In genomic region chr17:4997968-4998367, GRCm38 (mm10) we compare ENCODE assay signal across 9 mouse cellular contexts. TPM values are rescaled to one million over a fixed set of nuclear protein-coding genes. Genes with fewer than 3 reads are reported as not detected.
DNase-seq lines count a peak whose midpoint lies in the region; ATAC-seq and TF ChIP-seq lines count a peak whose summit lies in the region.
"Had no signal": no experiment of that assay in that cellular context is flagged by ENCODE, and none has a peak within 500 bp of the region (broad histone marks: within the 10 kb centered on the region; RNA-seq: fewer than 3 reads in every experiment).

No protein-coding gene starts in this region.

- peaks cover 31% of the 10 kb centered on the region for H3K79me2 ChIP-seq in CH12.LX (replicated peaks; ENCODE audit: control insufficient read depth, extremely low read depth, insufficient read depth, poor library complexity, severe bottlenecking)

- no peaks in the 10 kb centered on the region for H3K9me3 ChIP-seq in heart, embryonic 10.5 days
- H3K9me3 ChIP-seq in CH12.LX (replicated peaks; ENCODE audit: low read length), result no peaks in the 10 kb centered on the region
- H3K9me3 ChIP-seq in hindbrain, embryonic 13.5 days, result no peaks in the 10 kb centered on the region
- H3K9me3 ChIP-seq in midbrain, embryonic 10.5 days (replicated peaks), result no peaks in the 10 kb centered on the region

- TF ChIP-seq EP300 in CH12.LX (IDR thresholded peaks at IDR 0.05; ENCODE audit: low read length), result no peak

- H3K9ac ChIP-seq in CH12.LX (ENCODE audit: insufficient read depth, low read depth), result peak overlapping the region; percentile 35; the same call in 1 of the 2 replicates
- no peak overlapping the region for H3K9ac ChIP-seq in hindbrain, embryonic 13.5 days

- no peak overlapping the region for H3K27ac ChIP-seq in heart, embryonic 10.5 days
- H3K27ac ChIP-seq in CH12.LX (ENCODE audit: insufficient read depth, low read depth), result no peak overlapping the region
- H3K27ac ChIP-seq in hindbrain, embryonic 13.5 days, result no peak overlapping the region
- H3K27ac ChIP-seq in midbrain, embryonic 10.5 days (replicated peaks), result no peak overlapping the region

- TF ChIP-seq RAD21 in CH12.LX (IDR thresholded peaks at IDR 0.05; ENCODE audit: low read depth, low read length), result no peak

- ATAC-seq in hindbrain, embryonic 13.5 days (ENCODE audit: low FRiP score), result no peak

- 64% methylated on average over 3 of the region's 3 CpGs for WGBS in heart, embryonic 10.5 days
- WGBS in hindbrain, embryonic 13.5 days, result 31% methylated on average over 3 of the region's 3 CpGs
- WGBS in midbrain, embryonic 10.5 days, result 64% methylated on average over 3 of the region's 3 CpGs

- no peak for TF ChIP-seq CTCF in CH12.LX (conservative IDR thresholded peaks at IDR 0.05 in 1 of 2, IDR thresholded peaks at IDR 0.05 in 1 of 2; ENCODE audit: low read depth in 2 of 2, low read length in 2 of 2)

- no peak for DNase-seq in heart, embryonic 10.5 days (ENCODE audit: low spot score)
- DNase-seq in heart, postnatal 4 days, result no peak
- DNase-seq in CH12.LX (ENCODE audit: extremely low read depth), result no peak
- no peak for DNase-seq in midbrain, embryonic 10.5 days (ENCODE audit: low spot score)
- DNase-seq in adrenal gland, adult (ENCODE audit: inconsistent age in 2 of 2, low spot score in 1 of 2), result no peak
- no peak for DNase-seq in thymus, postnatal 10 days (ENCODE audit: low spot score in 2 of 2)
- DNase-seq in frontal cortex, adult 2 months (ENCODE audit: extremely low spot score in 1 of 2, low spot score in 1 of 2), result no peak
- DNase-seq: adrenal gland, postnatal 25 days had no signal

- dilution Hi-C loops in CH12.LX (cut with MboI; ENCODE audit: extremely low pct_ligation_motif_present, extremely low pct_unique_long_range_greater_than_20kb, low sequenced_read_pairs), result no loop called here

- H3K36me3 ChIP-seq in heart, embryonic 10.5 days, result no peaks in the 10 kb centered on the region
- H3K36me3 ChIP-seq in CH12.LX (replicated peaks in 1 of 2; ENCODE audit: control insufficient read depth in 1 of 2, insufficient read depth in 1 of 2, low read length in 1 of 2), result peaks cover 0 to 7% of the 10 kb centered on the region in 2 experiments
- H3K36me3 ChIP-seq in hindbrain, embryonic 13.5 days, result no peaks in the 10 kb centered on the region
- no peaks in the 10 kb centered on the region for H3K36me3 ChIP-seq in midbrain, embryonic 10.5 days

- H3K4me1 ChIP-seq in heart, embryonic 10.5 days, result peaks cover 21% of the 10 kb centered on the region
- H3K4me1 ChIP-seq in CH12.LX (ENCODE audit: control insufficient read depth in 1 of 2, insufficient read depth in 2 of 2), result peaks cover 5 to 39% of the 10 kb centered on the region in 2 experiments
- H3K4me1 ChIP-seq in hindbrain, embryonic 13.5 days (replicated peaks), result peaks cover 48% of the 10 kb centered on the region
- peaks cover 66% of the 10 kb centered on the region for H3K4me1 ChIP-seq in midbrain, embryonic 10.5 days

- in situ Hi-C loops in CH12.LX (cut with MboI; ENCODE audit: low pct_ligation_motif_present, low pct_unique_long_range_greater_than_20kb, low sequenced_read_pairs), result no loop called here

- no peak for TF ChIP-seq POLR2A in CH12.LX (IDR thresholded peaks at IDR 0.05; ENCODE audit: low read depth, low read length)

- H3K4me3 ChIP-seq in heart, embryonic 10.5 days, result peak overlapping the region; percentile 94; the same call in 1 of the 2 replicates
- peak overlapping the region in 2 of 3 experiments; percentile 28 to 64 for H3K4me3 ChIP-seq in CH12.LX (replicated peaks in 1 of 3; ENCODE audit: low read depth in 2 of 3, low read length in 2 of 3, poor library complexity in 1 of 3)
- H3K4me3 ChIP-seq in hindbrain, embryonic 13.5 days, result peak overlapping the region; percentile 85
- peak overlapping the region; percentile 98 for H3K4me3 ChIP-seq in midbrain, embryonic 10.5 days

- no peaks in the 10 kb centered on the region for H3K27me3 ChIP-seq in heart, embryonic 10.5 days (ENCODE audit: insufficient read depth, poor library complexity, severe bottlenecking)
- H3K27me3 ChIP-seq in CH12.LX (replicated peaks), result no peaks in the 10 kb centered on the region
- H3K27me3 ChIP-seq in hindbrain, embryonic 13.5 days, result no peaks in the 10 kb centered on the region
- no peaks in the 10 kb centered on the region for H3K27me3 ChIP-seq in midbrain, embryonic 10.5 days (ENCODE audit: low read depth, poor library complexity, severe bottlenecking)

- H3K4me2 ChIP-seq in CH12.LX (ENCODE audit: insufficient read depth, low read depth, poor library complexity, severe bottlenecking), result no peak overlapping the region
- H3K4me2 ChIP-seq in hindbrain, embryonic 13.5 days, result peak overlapping the region; percentile 69

TF ChIP-seq in CH12.LX, 34 proteins besides CTCF, POLR2A, EP300 and RAD21:
- TF ChIP-seq SIN3A (IDR thresholded peaks at IDR 0.05; ENCODE audit: low read length) (no peak), ZNF384 (IDR thresholded peaks at IDR 0.05; ENCODE audit: low read depth, low read length) (peak; percentile 81)

RNA-seq across cellular contexts. Expression of gene Arid1b, which starts 3.8 kb away (rescaled TPM):
- 6.1 and 8.4 TPM in 2 replicates for polyA plus RNA-seq in heart, embryonic 10.5 days (2016; fragmentation: Nextera tagmentation; extraction: Ambion mirVana)
- total RNA-seq in heart, postnatal 4 days (2021), result 10 to 100 TPM; 40.5 to 41.6 TPM
- total RNA-seq in CH12.LX (2012; rRNA removed) (8.8 and 9.7 TPM in 2 replicates), CH12.LX (2014; rRNA removed) (6.1 and 6.7 TPM in 2 replicates)
- 11.3 and 12.4 TPM in 2 replicates for polyA plus RNA-seq in CH12.LX (2012; ENCODE audit: insufficient read length, low read depth)
- polyA plus RNA-seq in hindbrain, embryonic 13.5 days (2015; fragmentation: Nextera tagmentation; extraction: Ambion mirVana), result 14.8 and 16.1 TPM in 2 replicates
- polyA plus RNA-seq in midbrain, embryonic 10.5 days (2016; fragmentation: Nextera tagmentation; extraction: Ambion mirVana), result 8.9 and 10.8 TPM in 2 replicates
- polyA plus RNA-seq in frontal cortex, adult 2 months (2012; rRNA removed), result 25.7 and 27.9 TPM in 2 replicates

Comparison
In these comparisons a context has a peak if more than half of its experiments do, and no peak if none do; other contexts are left out.
1. H3K4me3 ChIP-seq: peak in every context shown above with its lines; median percentile 98 in midbrain, embryonic 10.5 days; 94 in heart, embryonic 10.5 days; 85 in hindbrain, embryonic 13.5 days; 46 in CH12.LX.